Comparison of ENCODE assay signal across 29 mouse cellular contexts in genomic region chr13:26509841-26510240, GRCm38 (mm10).
"Had no signal": no experiment of that assay in that cellular context is flagged by ENCODE, and none has a peak within 500 bp of the region (broad histone marks: within the 10 kb centered on the region; RNA-seq: fewer than 3 reads in every experiment).

No protein-coding gene starts in this region.

- ATAC-seq: hindbrain, embryonic 16.5 days; inflammation-experienced regulatory T-cells, adult 6 months; intestine, embryonic 15.5 days; intestine, embryonic 16.5 days; intestine, postnatal 0 days had no signal

- H3K4me1 ChIP-seq: heart, embryonic 10.5 days; heart, embryonic 12.5 days; heart, embryonic 13.5 days; heart, embryonic 15.5 days; hindbrain, embryonic 10.5 days; hindbrain, embryonic 12.5 days; hindbrain, embryonic 13.5 days; hindbrain, embryonic 15.5 days; intestine, embryonic 15.5 days had no signal

- H3K4me3 ChIP-seq: heart, adult 2 months; heart, embryonic 10.5 days; heart, embryonic 12.5 days; heart, embryonic 13.5 days; heart, embryonic 15.5 days; hindbrain, embryonic 10.5 days; hindbrain, embryonic 12.5 days; hindbrain, embryonic 13.5 days; hindbrain, embryonic 15.5 days; intestine, embryonic 15.5 days; layer of hippocampus, adult 2 months; left cerebral cortex, adult 2 months had no signal

- H3K27me3 ChIP-seq: heart, embryonic 12.5 days; heart, embryonic 13.5 days; heart, embryonic 15.5 days; hindbrain, embryonic 12.5 days; hindbrain, embryonic 13.5 days; hindbrain, embryonic 15.5 days; intestine, embryonic 15.5 days had no signal

- DNase-seq: heart, adult 18-20 months; heart, adult 2 months; heart, postnatal 10 days; heart, postnatal 14 days; heart, postnatal 36 days; heart, postnatal 4 days; kidney, adult 2 months; kidney, postnatal 14 days; kidney, postnatal 36 days; layer of hippocampus, adult 9-11 months; layer of hippocampus, postnatal 36 days had no signal

- H3K4me2 ChIP-seq: heart, embryonic 11.5 days; heart, embryonic 12.5 days; heart, embryonic 13.5 days; heart, embryonic 15.5 days; hindbrain, embryonic 12.5 days; hindbrain, embryonic 13.5 days; hindbrain, embryonic 14.5 days; hindbrain, embryonic 15.5 days; intestine, embryonic 15.5 days had no signal

- H3K9ac ChIP-seq: heart, embryonic 12.5 days; heart, embryonic 13.5 days; heart, embryonic 15.5 days; hindbrain, embryonic 12.5 days; hindbrain, embryonic 13.5 days; hindbrain, embryonic 14.5 days; hindbrain, embryonic 15.5 days; intestine, embryonic 15.5 days had no signal

- H3K27ac ChIP-seq: heart, adult 2 months; heart, embryonic 10.5 days; heart, embryonic 13.5 days; heart, embryonic 15.5 days; hindbrain, embryonic 10.5 days; hindbrain, embryonic 12.5 days; hindbrain, embryonic 13.5 days; hindbrain, embryonic 14.5 days; hindbrain, embryonic 15.5 days; hindbrain, postnatal 0 days; intestine, embryonic 15.5 days; layer of hippocampus, adult 2 months; left cerebral cortex, adult 2 months had no signal

- H3K9me3 ChIP-seq: heart, embryonic 10.5 days; heart, embryonic 12.5 days; heart, embryonic 13.5 days; heart, embryonic 15.5 days; hindbrain, embryonic 10.5 days; hindbrain, embryonic 12.5 days; hindbrain, embryonic 13.5 days; hindbrain, embryonic 15.5 days; intestine, embryonic 15.5 days had no signal

- H3K36me3 ChIP-seq: heart, embryonic 10.5 days; heart, embryonic 12.5 days; heart, embryonic 13.5 days; heart, embryonic 15.5 days; hindbrain, embryonic 10.5 days; hindbrain, embryonic 12.5 days; hindbrain, embryonic 13.5 days; hindbrain, embryonic 15.5 days; intestine, embryonic 15.5 days had no signal
